Mouse (Mus musculus): ENCODE data around the gene Fam69a. TPM values are rescaled to one million over a fixed set of nuclear protein-coding genes. Genes with fewer than 3 reads are reported as not detected.

Fam69a gene
- polyA plus RNA-seq (2012; rRNA removed; ENCODE audit: low replicate concordance) = 3.7 and 7.1 TPM in 2 replicates

DNA sequence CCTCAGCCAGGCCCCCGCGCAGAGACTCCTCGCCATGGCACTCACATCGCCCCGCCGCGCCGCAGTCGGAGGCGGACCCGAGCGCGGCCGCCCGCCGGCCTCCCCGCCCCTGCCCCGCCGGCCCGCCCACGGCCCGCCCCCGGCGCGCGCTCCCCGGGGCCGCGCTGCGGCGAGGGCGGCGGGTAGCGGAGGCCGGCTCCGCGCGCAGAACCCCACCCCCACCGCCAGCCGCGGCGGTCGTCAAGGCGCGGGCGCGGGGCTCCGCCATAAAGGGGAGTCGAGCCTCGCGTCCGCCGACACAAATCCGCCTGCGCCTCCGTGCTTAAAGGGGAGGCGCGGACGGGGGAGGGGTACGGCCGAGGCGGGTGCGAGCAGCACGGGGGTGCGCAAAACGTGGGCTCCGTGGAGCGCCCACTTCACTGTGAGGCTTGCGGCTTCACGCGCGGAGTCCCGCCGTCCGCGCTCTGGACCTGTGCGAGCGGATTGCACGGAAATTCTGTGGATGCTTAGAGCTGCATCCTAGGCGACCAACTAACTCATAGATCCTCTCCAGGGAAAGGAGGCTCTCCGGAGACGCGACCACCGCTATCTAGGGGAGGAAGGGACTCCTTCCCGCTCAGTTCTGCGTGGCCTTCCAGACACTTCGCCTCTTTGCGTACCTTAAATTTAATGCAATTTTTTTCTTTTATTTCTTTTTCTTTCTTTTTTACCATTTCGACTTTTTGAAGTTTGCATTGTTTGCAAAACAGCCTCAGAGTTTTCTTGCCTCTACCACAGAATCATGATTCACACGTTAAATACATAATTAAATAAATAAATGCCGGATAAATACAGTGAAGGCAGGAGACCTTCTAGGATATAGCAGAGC lies at the start of gene Fam69a:
Gene Fam69a, minus strand, starts transcription at position 119 of the 868 bp plus-strand sequence.

DNA sequence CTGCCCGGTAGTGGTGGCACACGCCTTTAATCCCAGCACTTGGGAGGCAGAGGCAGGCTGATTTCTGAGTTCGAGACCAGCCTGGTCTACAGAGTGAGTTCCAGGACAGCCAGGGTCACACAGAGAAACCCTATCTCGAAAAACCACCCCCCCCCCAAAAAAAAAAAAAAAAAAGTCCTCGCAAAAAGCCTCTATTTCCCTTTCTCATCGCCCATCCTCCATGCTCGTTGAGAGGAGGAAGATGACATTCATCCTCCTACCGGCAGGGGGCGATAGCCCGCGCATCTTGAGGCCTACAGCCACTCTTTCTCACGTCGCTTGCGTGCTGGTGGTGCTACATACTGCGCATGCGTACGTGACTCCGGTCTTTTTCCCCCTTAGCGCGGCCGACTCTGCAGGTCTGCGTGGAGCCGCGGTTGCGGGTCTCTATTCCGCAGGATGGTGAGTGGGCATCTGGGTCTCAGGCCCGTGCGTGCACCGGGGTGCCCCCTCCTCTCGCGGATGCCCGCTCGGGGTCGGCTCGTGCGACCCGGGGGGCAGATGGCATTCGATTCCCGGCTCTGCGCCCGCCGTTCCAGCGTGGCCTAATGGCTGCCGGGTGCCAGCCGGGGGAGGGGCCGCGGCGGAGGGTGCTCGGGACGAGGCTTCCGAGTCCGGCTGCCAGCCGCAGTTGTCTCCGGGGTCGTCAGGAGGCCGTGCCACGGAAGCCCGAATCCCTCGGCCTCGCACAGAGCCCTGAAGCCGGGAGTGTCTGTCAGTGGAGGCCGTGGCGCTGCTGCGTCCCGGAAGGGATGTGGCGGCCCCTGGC lies 86.5 kb downstream of the Fam69a start, which contains the start of gene Rpl5:
Gene Rpl5, plus strand, starts transcription at position 297 of the 808 bp plus-strand sequence.

DNA sequence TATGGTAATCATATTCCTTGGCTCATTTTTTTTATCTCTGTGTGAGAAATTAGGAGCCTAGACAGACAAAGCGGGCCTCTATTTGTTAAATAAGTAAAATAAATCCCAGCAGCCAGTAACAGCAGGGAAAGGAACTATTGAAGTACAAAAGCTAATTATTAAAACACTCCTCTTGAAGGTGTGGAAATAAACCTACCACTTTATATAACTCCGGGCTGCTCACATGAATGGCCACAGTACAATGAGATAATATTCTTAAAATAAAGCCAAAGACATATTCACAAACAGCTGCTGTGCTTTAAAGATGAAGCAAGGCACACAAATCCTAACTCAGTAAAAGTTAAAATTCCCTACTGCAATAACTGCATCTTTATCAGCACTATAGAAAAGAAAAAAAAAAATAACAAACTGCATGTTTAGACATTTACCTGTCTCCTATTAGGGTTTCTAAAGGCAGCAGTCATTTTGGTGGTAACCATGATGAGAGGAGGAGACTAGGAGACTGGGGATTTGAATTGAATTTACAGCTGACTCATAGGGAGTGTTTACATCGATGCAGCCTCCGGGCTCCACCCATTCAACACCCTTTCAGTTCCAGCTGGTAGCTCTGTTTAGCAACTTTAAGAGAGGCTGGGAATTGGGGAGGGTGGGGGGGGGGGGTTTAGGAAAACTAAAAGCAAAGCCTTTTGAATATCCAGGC lies 112.2 kb downstream of the Fam69a start, which contains the start of gene Evi5:
Gene Evi5, minus strand, starts transcription at position 547 of the 700 bp plus-strand sequence.

Other genes with a start within 250 kb of the Fam69a start
- gene Ube2d2b, start 157.0 kb downstream of the Fam69a start, polyA plus RNA-seq (2012; rRNA removed; ENCODE audit: low replicate concordance) = not detected in 2 replicates
- gene Evi5, start 112.0 kb downstream of the Fam69a start, polyA plus RNA-seq (2012; rRNA removed; ENCODE audit: low replicate concordance) = 14.8 and 23.2 TPM in 2 replicates
- 15.5 and 43.6 TPM in 2 replicates for gene Rpl5, start 86.6 kb downstream of the Fam69a start, polyA plus RNA-seq (2012; rRNA removed; ENCODE audit: low replicate concordance)
- 5.9 and 15.5 TPM in 2 replicates for gene Mtf2, start 78.6 kb upstream of the Fam69a start, polyA plus RNA-seq (2012; rRNA removed; ENCODE audit: low replicate concordance)
- 115 and 186 TPM in 2 replicates for gene Tmed5, start 145.5 kb upstream of the Fam69a start, polyA plus RNA-seq (2012; rRNA removed; ENCODE audit: low replicate concordance)
- gene Ccdc18, start 145.8 kb upstream of the Fam69a start, polyA plus RNA-seq (2012; rRNA removed; ENCODE audit: low replicate concordance) = 0.08 TPM in 1 of 2 replicates, not detected in the other

Measured in subcutaneous adipose tissue, adult 2 months (tissue).